Mouse (Mus musculus) gonadal fat pad, adult 2 months (tissue): ENCODE measurements around the gene Krtap8-1. TPM values are rescaled to one million over a fixed set of nuclear protein-coding genes. Genes with fewer than 3 reads are reported as not detected.
A peak's percentile ranks its signal among the peaks of the same experiment; 100 is the strongest.

Experiments used
- DNase-seq: peaks from one replicate; pipeline ENCODE4 v3.0.0-alpha.2; 2012; ENCODE audit warnings: low read depth
- polyA plus RNA-seq: library from polyadenylated mRNA; depleted of rRNA; stranded (reverse); fragments of >200 nt; gene quantifications from 2 replicates; pipeline ENCODE4 v1.2.3, GENCODE M21; 2012; rRNA removed

Gene Krtap8-1
- not detected in 2 replicates for polyA plus RNA-seq

- DNase-seq: no peak
Observed at GRCm38 (mm10) chr16:89487852-89488251, at the start of gene Krtap8-1. Gene Krtap8-1, minus strand, starts transcription at chr16:89487952.

DNA sequence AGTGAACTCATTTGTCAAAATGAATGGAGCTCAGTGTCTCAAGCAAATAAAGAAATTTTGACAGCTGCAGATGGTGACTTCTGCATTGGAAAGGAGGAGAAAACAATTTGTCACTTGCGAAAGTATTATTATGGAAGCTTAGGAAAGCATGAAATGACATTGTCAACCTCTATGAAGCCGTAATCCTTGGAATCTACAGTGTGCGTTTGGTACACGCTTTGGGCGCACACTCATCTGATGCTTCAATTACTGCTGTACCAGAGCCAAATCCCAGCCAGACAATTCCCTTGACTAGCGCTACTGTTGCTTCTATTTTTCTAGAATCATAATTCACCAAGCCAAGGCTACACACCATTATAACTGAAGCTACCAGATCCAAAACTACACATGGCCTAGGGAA, 49.6 kb upstream of the Krtap8-1 start:
- DNase-seq: no peak

DNA sequence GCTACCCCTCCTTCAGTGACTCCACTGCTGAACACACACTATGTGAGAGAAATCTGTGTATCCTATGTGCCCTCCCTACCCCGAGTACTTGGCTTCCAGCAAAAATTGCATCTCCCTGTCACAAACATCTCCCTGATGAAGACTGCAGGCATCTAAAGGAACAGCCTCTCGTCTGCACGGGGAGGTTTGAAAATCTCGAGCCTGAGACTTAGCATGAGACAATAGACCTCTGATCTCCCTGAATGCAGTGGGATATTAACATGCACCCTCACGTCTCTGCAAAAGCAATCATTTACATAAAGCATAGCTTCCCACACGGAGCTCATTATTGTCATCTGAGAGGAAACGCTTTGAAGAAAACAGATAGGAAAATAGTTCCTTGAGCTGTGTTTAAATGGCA, 42.8 kb upstream of the Krtap8-1 start:
- DNase-seq: no peak

DNA sequence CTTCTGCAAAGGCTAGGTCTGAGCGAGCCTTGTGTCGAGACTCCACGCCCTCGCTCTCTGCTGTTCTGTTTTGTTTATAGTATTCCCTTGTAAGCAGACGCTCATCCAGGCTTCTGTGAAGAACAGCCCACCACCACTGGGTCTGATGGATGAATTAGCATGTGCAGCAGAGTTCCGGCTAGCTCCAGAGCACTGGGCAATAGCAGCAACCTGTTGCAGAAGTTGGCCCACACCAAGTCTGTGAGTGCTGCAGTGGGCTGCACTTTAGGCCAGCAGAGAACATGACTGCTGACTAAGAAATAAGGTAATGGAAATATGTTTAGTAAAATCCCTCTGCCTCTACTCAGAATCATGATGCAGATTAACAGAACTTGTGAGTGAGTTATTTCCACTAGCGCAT, 42.1 kb upstream of the Krtap8-1 start:
- DNase-seq: no peak

DNA sequence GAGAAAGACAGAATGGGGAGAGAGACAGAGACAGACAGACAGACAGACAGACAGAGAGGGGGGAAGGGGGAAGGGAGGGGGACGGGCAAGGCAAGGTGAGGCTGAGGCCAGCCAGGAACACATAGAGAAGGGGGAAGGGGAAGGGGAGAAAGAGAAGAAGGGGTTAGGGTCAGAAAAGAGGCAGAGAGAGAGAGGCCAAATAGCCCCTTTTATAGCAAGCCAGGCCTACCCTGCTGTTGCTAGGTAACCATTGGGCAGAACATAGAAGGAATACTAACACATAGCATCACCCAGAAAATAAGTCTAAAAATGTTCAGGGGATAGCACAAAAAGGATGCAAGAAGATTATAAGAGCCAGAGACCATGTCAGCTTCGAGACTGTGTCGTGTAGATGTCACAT, 40.6 kb upstream of the Krtap8-1 start:
- no peak for DNase-seq

GRCm38 (mm10) chr16:89520996-89521395, 33.2 kb upstream of the Krtap8-1 start:
- peak; percentile 49 for DNase-seq

- DNase-seq: no peak
Observed at GRCm38 (mm10) chr16:89520555-89520954, 32.8 kb upstream of the Krtap8-1 start.

- no peak for DNase-seq
Observed at GRCm38 (mm10) chr16:89520091-89520490, 32.3 kb upstream of the Krtap8-1 start.

GRCm38 (mm10) chr16:89517635-89518034, 29.9 kb upstream of the Krtap8-1 start:
- no peak for DNase-seq

DNA sequence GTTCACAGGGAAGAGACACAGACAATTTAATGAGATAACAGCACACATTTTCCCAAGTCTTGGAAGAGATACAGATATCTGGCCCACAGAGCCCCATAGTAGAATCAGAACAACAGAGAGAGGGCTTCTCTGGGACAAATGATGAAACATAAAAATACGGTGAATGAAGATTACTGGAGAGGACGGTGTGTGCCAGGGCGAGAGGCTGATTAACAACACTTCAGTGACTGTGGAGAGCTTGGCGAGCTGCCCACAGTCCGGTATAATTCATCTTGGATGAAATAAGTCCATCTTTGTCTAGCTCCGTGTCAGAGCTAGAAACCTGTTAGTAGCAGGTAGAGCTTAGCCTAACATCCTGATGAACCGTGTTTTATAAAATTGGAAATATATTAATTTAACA, 25.7 kb upstream of the Krtap8-1 start:
- DNase-seq: no peak

- DNase-seq: no peak
Observed at GRCm38 (mm10) chr16:89508223-89508622, 20.5 kb upstream of the Krtap8-1 start, which contains the start of gene Krtap7-1. Gene Krtap7-1, minus strand, starts transcription at chr16:89508323.

DNA sequence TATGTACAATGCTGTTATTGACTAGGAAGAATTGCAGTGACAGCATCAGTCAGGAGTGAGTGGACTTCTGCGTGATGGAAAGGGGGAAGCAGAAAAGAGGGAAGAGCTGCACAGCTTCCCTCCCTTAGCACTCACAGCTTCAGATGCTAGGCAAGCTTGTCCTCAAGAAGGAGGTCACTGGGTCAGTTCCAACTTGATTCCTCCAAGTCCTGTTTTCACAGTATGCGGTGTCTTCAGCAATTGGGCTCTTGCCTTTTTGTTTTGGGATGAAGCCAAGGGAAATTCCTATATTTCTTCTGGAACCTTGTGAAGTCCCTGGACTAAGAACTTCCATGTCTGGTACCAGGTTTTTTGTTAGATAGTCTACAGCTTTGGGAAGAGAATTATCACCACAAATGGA, 15.8 kb upstream of the Krtap8-1 start:
- no peak for DNase-seq

GRCm38 (mm10) chr16:89501870-89502269, 14.1 kb upstream of the Krtap8-1 start:
- DNase-seq: no peak

- no peak for DNase-seq
Observed at GRCm38 (mm10) chr16:89497002-89497401, 9.2 kb upstream of the Krtap8-1 start.

- DNase-seq: no peak
Observed at GRCm38 (mm10) chr16:89495394-89496153, 7.8 kb upstream of the Krtap8-1 start.

GRCm38 (mm10) chr16:89477679-89478314, 10.0 kb downstream of the Krtap8-1 start:
- no peak for DNase-seq

DNA sequence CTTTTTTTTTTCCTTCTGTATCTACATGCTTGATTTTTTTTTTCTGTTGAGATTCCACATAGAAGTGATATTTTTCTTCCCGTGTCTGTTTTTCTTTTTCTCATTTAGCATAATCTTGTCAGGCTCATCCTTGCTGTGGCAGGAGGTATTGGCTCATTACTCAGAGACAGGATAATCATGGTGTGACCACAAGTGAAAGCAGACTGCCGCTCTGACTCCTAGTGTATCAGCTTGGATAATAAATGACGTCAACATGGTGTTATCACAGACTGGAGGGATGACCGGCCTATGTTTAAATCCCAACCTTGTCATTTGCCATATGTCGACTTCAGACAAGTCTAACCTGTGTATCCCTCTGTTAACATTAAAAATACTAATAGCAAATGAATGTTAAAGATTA, 26.6 kb downstream of the Krtap8-1 start:
- DNase-seq: no peak

Other genes starting within 250 kb of the Krtap8-1 start
- gene Krtap21-1, start 84.1 kb downstream of the Krtap8-1 start, polyA plus RNA-seq: not detected in 2 replicates
- gene Krtap6-2, start 67.8 kb downstream of the Krtap8-1 start, polyA plus RNA-seq: not detected in 2 replicates
- gene Krtap7-1, start 20.4 kb upstream of the Krtap8-1 start, polyA plus RNA-seq: not detected in 2 replicates
- gene Krtap11-1, start 83.2 kb upstream of the Krtap8-1 start, polyA plus RNA-seq: 0.16 and 0.32 TPM in 2 replicates